Mouse (Mus musculus) heart, embryonic 12.5 days (tissue): ENCODE data around the gene Asb17. TPM values are rescaled to one million over a fixed set of nuclear protein-coding genes. Genes with fewer than 3 reads are reported as not detected.
"Not testable (repeated sequence)": the region's sequence is repeated elsewhere in the genome, so short reads cannot be mapped to it uniquely, and the experiment has no call there.

Experiments
- ATAC-seq: fragments of 200-750 bp; cut with Nextera tagmentation; 2 replicates; pipeline ENCODE4 v1.8.0; 2017; ENCODE audit warnings: moderate TSS enrichment, moderate library complexity; ENCODE audit not compliant: insufficient number of reproducible peaks, low FRiP score
- H3K27ac ChIP-seq: fragments of 300-500 bp; sonication (generic); 2 replicates; pipeline ENCODE4 v1.5.1; 2016; ENCODE audit warnings: mild to moderate bottlenecking, moderate library complexity; ENCODE audit not compliant: poor library complexity, severe bottlenecking
- H3K27me3 ChIP-seq: fragments of 300-500 bp; sonication (generic); replicated peaks from 2 replicates; pipeline ENCODE4 v1.6.1; 2016; ENCODE audit warnings: mild to moderate bottlenecking, moderate library complexity
- H3K36me3 ChIP-seq: fragments of 300-500 bp; sonication (generic); 2 replicates; pipeline ENCODE4 v1.6.1; 2016; ENCODE audit warnings: mild to moderate bottlenecking, moderate library complexity
- H3K4me1 ChIP-seq: fragments of 300-500 bp; sonication (generic); replicated peaks from 2 replicates; pipeline ENCODE4 v1.6.1; 2016; ENCODE audit warnings: mild to moderate bottlenecking
- H3K4me2 ChIP-seq: fragments of 300-500 bp; sonication (generic); 2 replicates; pipeline ENCODE4 v1.6.1; 2016; ENCODE audit warnings: mild to moderate bottlenecking, moderate library complexity
- H3K4me3 ChIP-seq: fragments of 300-500 bp; sonication (generic); 2 replicates; pipeline ENCODE4 v1.5.1; 2016; ENCODE audit warnings: mild to moderate bottlenecking
- H3K9ac ChIP-seq: fragments of 300-500 bp; sonication (generic); 2 replicates; pipeline ENCODE4 v1.6.1; 2016; ENCODE audit warnings: mild to moderate bottlenecking, moderate library complexity
- H3K9me3 ChIP-seq: fragments of 300-500 bp; sonication (generic); replicated peaks from 2 replicates; pipeline ENCODE4 v1.6.1; 2016; ENCODE audit warnings: mild to moderate bottlenecking, moderate library complexity
- whole genome bisulfite sequencing: fragments of 180-500 bp; shearing (Covaris S2); methylation state at CpG from one replicate; pipeline ENCODE4 v1.1.7; 2016; 5-methylcytosine and 5-hydroxymethylcytosine counted together
- polyA plus RNA-seq: library from polyadenylated mRNA; unstranded; fragments of >200 nt; fragmentation: Nextera tagmentation; extraction: Ambion mirVana; gene quantifications from 2 replicates; pipeline ENCODE4 v1.2.1, GENCODE M21; 2016

Gene Asb17
- polyA plus RNA-seq, 1 experiment from 2014 or later, result 0.70 TPM

GRCm38 (mm10) chr3:153814026-153814425 is 30.0 kb upstream of the Asb17 start:
- Histone ChIP-seq H3K4me1 (no peaks in the 10 kb centered on the region), H3K27me3 (no peaks in the 10 kb centered on the region), H3K9ac (no peak overlapping the region), H3K4me3 (no peak overlapping the region), H3K36me3 (no peaks in the 10 kb centered on the region), H3K4me2 (no peak overlapping the region), H3K9me3 (0 out of 2 replicates have a peak, but pooled peaks cover 6% of the 10 kb centered on the region), H3K27ac (no peak overlapping the region)
- no peak for ATAC-seq
- WGBS, result 87% methylated on average over 8 of the region's 8 CpGs

GRCm38 (mm10) chr3:153817376-153817890 is 26.6 kb upstream of the Asb17 start:
- Histone ChIP-seq H3K27me3 (no peaks in the 10 kb centered on the region), H3K4me3 (no peak overlapping the region), H3K9ac (no peak overlapping the region), H3K4me2 (no peak overlapping the region), H3K9me3 (0 out of 2 replicates have a peak, but pooled peaks cover 6% of the 10 kb centered on the region), H3K4me1 (no peaks in the 10 kb centered on the region), H3K36me3 (no peaks in the 10 kb centered on the region), H3K27ac (no peak overlapping the region)
- WGBS, result 81% methylated on average over 9 of the region's 9 CpGs
- no peak for ATAC-seq

- H3K4me3 ChIP-seq, result no peak overlapping the region
- no peaks in the 10 kb centered on the region for H3K27me3 ChIP-seq
- H3K36me3 ChIP-seq, result no peaks in the 10 kb centered on the region
- no peak overlapping the region for H3K4me2 ChIP-seq
- no peak for ATAC-seq
- 89% methylated on average over 3 of the region's 3 CpGs for WGBS
- H3K9ac ChIP-seq, result no peak overlapping the region
- H3K27ac ChIP-seq, result no peak overlapping the region
- H3K9me3 ChIP-seq, result 0 out of 2 replicates have a peak, but pooled peaks cover 6% of the 10 kb centered on the region
- no peaks in the 10 kb centered on the region for H3K4me1 ChIP-seq
Measured at GRCm38 (mm10) chr3:153818723-153819122, 25.3 kb upstream of the Asb17 start.

- Histone ChIP-seq H3K9ac (no peak overlapping the region), H3K27me3 (no peaks in the 10 kb centered on the region), H3K36me3 (no peaks in the 10 kb centered on the region), H3K9me3 (0 out of 2 replicates have a peak, but pooled peaks cover 6% of the 10 kb centered on the region), H3K4me1 (no peaks in the 10 kb centered on the region), H3K27ac (no peak overlapping the region), H3K4me3 (no peak overlapping the region), H3K4me2 (no peak overlapping the region)
- ATAC-seq, result no peak
- 89% methylated on average over 9 of the region's 9 CpGs for whole genome bisulfite sequencing
Measured at GRCm38 (mm10) chr3:153819438-153819837, 24.6 kb upstream of the Asb17 start.

GRCm38 (mm10) chr3:153823671-153824515 is 20.1 kb upstream of the Asb17 start:
- H3K36me3 ChIP-seq, result no peaks in the 10 kb centered on the region
- H3K4me1 ChIP-seq, result no peaks in the 10 kb centered on the region
- H3K4me2 ChIP-seq, result no peak overlapping the region
- H3K9ac ChIP-seq, result no peak overlapping the region
- H3K27ac ChIP-seq, result no peak overlapping the region
- no peaks in the 10 kb centered on the region for H3K27me3 ChIP-seq
- H3K9me3 ChIP-seq, result no peaks in the 10 kb centered on the region
- no peak for ATAC-seq
- H3K4me3 ChIP-seq, result no peak overlapping the region
- WGBS, result 75% methylated on average over 11 of the region's 11 CpGs

- Histone ChIP-seq H3K4me2 (no peak overlapping the region), H3K9ac (no peak overlapping the region), H3K27me3 (no peaks in the 10 kb centered on the region), H3K4me3 (no peak overlapping the region), H3K27ac (no peak overlapping the region), H3K4me1 (no peaks in the 10 kb centered on the region), H3K9me3 (no peaks in the 10 kb centered on the region), H3K36me3 (no peaks in the 10 kb centered on the region)
- no peak for ATAC-seq
- WGBS, result 81% methylated on average over 10 of the region's 10 CpGs
Measured at GRCm38 (mm10) chr3:153825197-153825596, 18.8 kb upstream of the Asb17 start.

GRCm38 (mm10) chr3:153826616-153827015 is 17.4 kb upstream of the Asb17 start:
- Histone ChIP-seq H3K4me3 (no peak overlapping the region), H3K9ac (no peak overlapping the region), H3K27me3 (no peaks in the 10 kb centered on the region), H3K4me2 (no peak overlapping the region), H3K9me3 (no peaks in the 10 kb centered on the region), H3K4me1 (no peaks in the 10 kb centered on the region), H3K27ac (no peak overlapping the region), H3K36me3 (no peaks in the 10 kb centered on the region)
- WGBS, result 49% methylated on average over 6 of the region's 6 CpGs
- no peak for ATAC-seq

- not testable (repeated sequence) for H3K27ac ChIP-seq, H3K9me3 ChIP-seq, H3K9ac ChIP-seq, H3K4me2 ChIP-seq, H3K36me3 ChIP-seq, H3K27me3 ChIP-seq, ATAC-seq, H3K4me3 ChIP-seq
- 68% methylated on average over 3 of the region's 3 CpGs for WGBS
- peaks cover 11% of the 10 kb centered on the region; the same call in 1 of the 2 replicates for H3K4me1 ChIP-seq
Measured at GRCm38 (mm10) chr3:153829788-153830187, 14.2 kb upstream of the Asb17 start.

GRCm38 (mm10) chr3:153831014-153831872 is 12.8 kb upstream of the Asb17 start:
- WGBS, result 67% methylated on average over 11 of the region's 11 CpGs
- Histone ChIP-seq H3K4me1 (peaks cover 11% of the 10 kb centered on the region; the same call in 1 of the 2 replicates), H3K4me3 (no peak overlapping the region), H3K9me3 (no peaks in the 10 kb centered on the region), H3K36me3 (no peaks in the 10 kb centered on the region), H3K27me3 (no peaks in the 10 kb centered on the region), H3K27ac (peak overlapping the region; percentile 23; the same call in 1 of the 2 replicates), H3K4me2 (no peak overlapping the region), H3K9ac (no peak overlapping the region)
- ATAC-seq, result peak; percentile 87

- peak; percentile 88 for ATAC-seq
- no peaks in the 10 kb centered on the region for H3K9me3 ChIP-seq
- no peaks in the 10 kb centered on the region for H3K27me3 ChIP-seq
- 43% methylated on average over 4 of the region's 4 CpGs for WGBS
- H3K4me2 ChIP-seq, result no peak overlapping the region
- H3K36me3 ChIP-seq, result no peaks in the 10 kb centered on the region
- peaks cover 11% of the 10 kb centered on the region; the same call in 1 of the 2 replicates for H3K4me1 ChIP-seq
- no peak overlapping the region for H3K4me3 ChIP-seq
- H3K9ac ChIP-seq, result no peak overlapping the region
- H3K27ac ChIP-seq, result peak overlapping the region; percentile 23; the same call in 1 of the 2 replicates
Measured at GRCm38 (mm10) chr3:153831873-153832653, 11.9 kb upstream of the Asb17 start.
